In the genomic region with DNA sequence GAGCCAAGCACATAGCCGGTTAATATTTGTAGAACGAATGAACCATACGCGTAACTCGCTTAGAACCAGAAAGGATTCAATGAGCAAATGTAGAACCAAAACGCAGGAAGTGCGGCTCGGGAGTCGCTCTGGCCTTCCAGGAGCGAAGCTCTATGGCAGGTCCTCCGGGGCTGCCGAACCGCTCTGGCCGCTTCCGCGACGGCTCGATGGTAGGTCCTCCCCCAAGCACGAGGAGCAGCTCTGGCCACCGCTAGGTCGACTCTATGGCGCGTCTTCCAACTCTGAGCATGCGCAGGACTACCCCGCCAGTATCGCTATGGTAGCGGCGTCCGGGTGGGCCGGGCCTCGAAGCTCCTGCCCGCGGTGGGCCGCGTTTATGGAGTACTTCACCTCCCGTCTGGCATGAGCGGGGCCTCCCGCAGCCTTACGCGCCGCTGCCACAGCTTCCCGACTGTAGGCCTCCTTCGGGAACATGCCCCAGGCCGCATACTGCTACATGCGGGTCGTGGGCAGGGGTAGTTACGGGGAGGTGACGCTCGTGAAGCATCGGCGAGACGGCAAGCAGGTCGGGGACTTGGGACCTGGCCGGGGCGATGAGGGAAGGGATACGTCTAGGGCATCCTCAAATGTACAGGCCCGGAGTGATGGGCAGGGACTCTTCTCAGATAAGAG, we compare ENCODE assay signal across 8 mouse cellular contexts. TPM values are rescaled to one million over a fixed set of nuclear protein-coding genes. Genes with fewer than 3 reads are reported as not detected.
DNase-seq lines count a peak whose midpoint lies in the region; ATAC-seq lines count a peak whose summit lies in the region.

A gene (plus strand): TSS at position 224 of the 672 bp plus-strand sequence.

- peak; percentile 99 for ATAC-seq in hindbrain, embryonic 11.5 days (ENCODE audit: low FRiP score)

- WGBS in hindbrain, embryonic 11.5 days: under 1% methylated on average over 57 of the region's 57 CpGs

- H3K9me3 ChIP-seq in hindbrain, embryonic 11.5 days (ENCODE audit: control insufficient read depth, low read length): no peaks in the 10 kb centered on the region

- no peaks in the 10 kb centered on the region for H3K36me3 ChIP-seq in hindbrain, embryonic 11.5 days (ENCODE audit: control insufficient read depth, insufficient read depth, low read length)

- no peaks in the 10 kb centered on the region for H3K27me3 ChIP-seq in hindbrain, embryonic 11.5 days (ENCODE audit: control insufficient read depth, insufficient read depth, low read length)

- H3K4me1 ChIP-seq in hindbrain, embryonic 11.5 days (replicated peaks; ENCODE audit: control insufficient read depth, insufficient read depth, low read length): no peaks in the 10 kb centered on the region

- H3K9ac ChIP-seq in hindbrain, embryonic 11.5 days (ENCODE audit: low read depth, low read length): peak within 1 kb of the TSS; percentile 60

- DNase-seq in Muller cell, postnatal 12 days (ENCODE audit: inconsistent ontology term): peak; percentile 96
- DNase-seq in cerebellum, adult 9-11 months: peak; percentile 98
- peak; percentile 95 to 98 for DNase-seq in frontal cortex, adult 2 months (ENCODE audit: extremely low spot score in 1 of 2, low spot score in 1 of 2)
- peak; percentile 96 for DNase-seq in hindbrain, embryonic 11.5 days (ENCODE audit: low spot score)
- DNase-seq in layer of hippocampus, postnatal 10 days (ENCODE audit: low spot score in 2 of 2): peak; percentile 96 to 97
- DNase-seq in lung, postnatal 10 days: peak; percentile 98
- DNase-seq in ovary, postnatal 36 days (ENCODE audit: low spot score): peak; percentile 97
- peak; percentile 97 for DNase-seq in thymus, postnatal 25 days

- H3K27ac ChIP-seq in hindbrain, embryonic 11.5 days (ENCODE audit: low read depth, low read length): no peak within 1 kb of the TSS

- H3K4me2 ChIP-seq in hindbrain, embryonic 11.5 days (replicated peaks; ENCODE audit: low read depth, low read length): peak within 1 kb of the TSS; percentile 63

- H3K4me3 ChIP-seq in hindbrain, embryonic 11.5 days (ENCODE audit: low read depth, low read length): peak within 1 kb of the TSS; percentile 63

RNA-seq across cellular contexts. Expression of the gene that starts here (rescaled TPM):
- 13.4 and 14.3 TPM in 2 replicates for polyA plus RNA-seq in frontal cortex, adult 2 months (2012; rRNA removed)
- 17.7 and 19.3 TPM in 2 replicates for polyA plus RNA-seq in hindbrain, embryonic 11.5 days (2014; fragmentation: Nextera tagmentation; extraction: Ambion mirVana)
- 10 to 100 TPM; 14.8 to 15.1 TPM for total RNA-seq in layer of hippocampus, postnatal 10 days (2021)
